Mouse (Mus musculus) ES-Bruce4 (cell line): ENCODE measurements around the gene Clba1. TPM values are rescaled to one million over a fixed set of nuclear protein-coding genes. Genes with fewer than 3 reads are reported as not detected.
A peak's percentile ranks its signal among the peaks of the same experiment; 100 is the strongest.
"Not testable (repeated sequence)": the region's sequence is repeated elsewhere in the genome, so short reads cannot be mapped to it uniquely, and the experiment has no call there.

Source experiments
- H3K27ac ChIP-seq: 2 replicates; pipeline ENCODE4 v1.5.1; 2012; ENCODE audit warnings: low read length, inconsistent platforms; ENCODE audit not compliant: insufficient read depth
- H3K27me3 ChIP-seq: 2 replicates; pipeline ENCODE4 v1.6.1; 2012; ENCODE audit warnings: mild to moderate bottlenecking, low read length, inconsistent platforms; ENCODE audit not compliant: control insufficient read depth, poor library complexity, insufficient read depth, severe bottlenecking
- H3K36me3 ChIP-seq: 2 replicates; pipeline ENCODE4 v1.6.1; 2012; ENCODE audit warnings: inconsistent platforms, mild to moderate bottlenecking, low read length, moderate library complexity; ENCODE audit not compliant: control insufficient read depth, poor library complexity, insufficient read depth, severe bottlenecking
- H3K4me1 ChIP-seq: one replicate; pipeline ENCODE4 v1.8.1; 2011; ENCODE audit warnings: low read length; ENCODE audit not compliant: control insufficient read depth, insufficient read depth
- H3K4me3 ChIP-seq: 2 replicates; pipeline ENCODE4 v1.5.1; 2011; ENCODE audit warnings: low read depth, mild to moderate bottlenecking, low read length
- H3K9ac ChIP-seq: 2 replicates; pipeline ENCODE4 v1.6.1; 2012; ENCODE audit warnings: low read depth, mild to moderate bottlenecking, inconsistent platforms; ENCODE audit not compliant: poor library complexity, severe bottlenecking
- H3K9me3 ChIP-seq: replicated peaks from 2 replicates; pipeline ENCODE4 v1.6.1; 2012; ENCODE audit warnings: mild to moderate bottlenecking, low read length, inconsistent platforms; ENCODE audit not compliant: control insufficient read depth, poor library complexity, insufficient read depth, severe bottlenecking
- CTCF ChIP-seq: IDR thresholded peaks from one replicate; pipeline ENCODE4 v1.8.1; 2011; ENCODE audit warnings: low read depth, low read length
- EP300 ChIP-seq: IDR thresholded peaks from 2 replicates; pipeline ENCODE4 v1.6.1; 2011; ENCODE audit warnings: low read depth, low read length; ENCODE audit not compliant: insufficient read depth
- POLR2A ChIP-seq: IDR thresholded peaks from one replicate; pipeline ENCODE4 v1.8.1; 2011; ENCODE audit warnings: low read length; ENCODE audit not compliant: insufficient read depth
- polyA plus RNA-seq: library from polyadenylated mRNA; stranded (reverse); fragments of >200 nt; gene quantifications from 2 replicates; pipeline ENCODE4 v1.2.4, GENCODE M21; 2011; ENCODE audit warnings: low read depth; ENCODE audit not compliant: missing spikeins, insufficient read depth, insufficient read length

Gene Clba1
- polyA plus RNA-seq, 1 experiment, result 7.6 TPM

GRCm38 (mm10) chr12:112808212-112808586, 538 bp upstream of the Clba1 start:
- no peaks in the 10 kb centered on the region for H3K9me3 ChIP-seq
- H3K4me1 ChIP-seq, result no peaks in the 10 kb centered on the region
- no peaks in the 10 kb centered on the region for H3K36me3 ChIP-seq
- no peak overlapping the region for H3K27ac ChIP-seq
- H3K27me3 ChIP-seq, result no peaks in the 10 kb centered on the region
- peak overlapping the region; percentile 65 for H3K4me3 ChIP-seq
- TF ChIP-seq EP300 (no peak), CTCF (no peak), POLR2A (no peak)
- no peak overlapping the region for H3K9ac ChIP-seq

GRCm38 (mm10) chr12:112809641-112810040, 904 bp downstream of the Clba1 start:
- Histone ChIP-seq H3K4me3 (no peak overlapping the region; the same call in 1 of the 2 replicates), H3K27me3 (no peaks in the 10 kb centered on the region), H3K4me1 (no peaks in the 10 kb centered on the region), H3K9ac (peak overlapping the region; percentile 64), H3K27ac (no peak overlapping the region), H3K36me3 (no peaks in the 10 kb centered on the region), H3K9me3 (no peaks in the 10 kb centered on the region)
- TF ChIP-seq POLR2A (no peak), EP300 (no peak), CTCF (no peak)

- TF ChIP-seq CTCF (no peak), EP300 (no peak), POLR2A (no peak)
- H3K36me3 ChIP-seq, result no peaks in the 10 kb centered on the region
- H3K9ac ChIP-seq, result no peak overlapping the region; the same call in 1 of the 2 replicates
- H3K4me3 ChIP-seq, result no peak overlapping the region
- H3K9me3 ChIP-seq, result no peaks in the 10 kb centered on the region
- H3K27ac ChIP-seq, result no peak overlapping the region
- H3K4me1 ChIP-seq, result no peaks in the 10 kb centered on the region
- no peaks in the 10 kb centered on the region for H3K27me3 ChIP-seq
Measured at GRCm38 (mm10) chr12:112810092-112810885, 1.6 kb downstream of the Clba1 start.

GRCm38 (mm10) chr12:112813370-112813769, 4.6 kb downstream of the Clba1 start:
- no peak overlapping the region for H3K27ac ChIP-seq
- H3K9ac ChIP-seq, result no peak overlapping the region
- no peaks in the 10 kb centered on the region; the same call in 1 of the 2 replicates for H3K36me3 ChIP-seq
- H3K27me3 ChIP-seq, result no peaks in the 10 kb centered on the region
- H3K4me1 ChIP-seq, result no peaks in the 10 kb centered on the region
- TF ChIP-seq POLR2A (no peak), CTCF (no peak), EP300 (no peak)
- no peak overlapping the region for H3K4me3 ChIP-seq
- H3K9me3 ChIP-seq, result no peaks in the 10 kb centered on the region

GRCm38 (mm10) chr12:112814682-112815470, 6.1 kb downstream of the Clba1 start:
- no peak overlapping the region for H3K27ac ChIP-seq
- H3K27me3 ChIP-seq, result no peaks in the 10 kb centered on the region
- no peaks in the 10 kb centered on the region for H3K9me3 ChIP-seq
- no peak overlapping the region for H3K9ac ChIP-seq
- peaks cover 15% of the 10 kb centered on the region for H3K36me3 ChIP-seq
- TF ChIP-seq POLR2A (no peak), CTCF (no peak), EP300 (no peak)
- H3K4me1 ChIP-seq, result no peaks in the 10 kb centered on the region
- H3K4me3 ChIP-seq, result no peak overlapping the region

GRCm38 (mm10) chr12:112816294-112816693, 7.6 kb downstream of the Clba1 start:
- H3K4me1 ChIP-seq, result peaks cover 3% of the 10 kb centered on the region
- H3K27me3 ChIP-seq, result no peaks in the 10 kb centered on the region
- no peak overlapping the region for H3K27ac ChIP-seq
- peaks cover 22% of the 10 kb centered on the region for H3K36me3 ChIP-seq
- no peak overlapping the region for H3K4me3 ChIP-seq
- TF ChIP-seq CTCF, result peak; percentile 70
- TF ChIP-seq POLR2A, result no peak
- H3K9me3 ChIP-seq, result no peaks in the 10 kb centered on the region
- H3K9ac ChIP-seq, result no peak overlapping the region

DNA sequence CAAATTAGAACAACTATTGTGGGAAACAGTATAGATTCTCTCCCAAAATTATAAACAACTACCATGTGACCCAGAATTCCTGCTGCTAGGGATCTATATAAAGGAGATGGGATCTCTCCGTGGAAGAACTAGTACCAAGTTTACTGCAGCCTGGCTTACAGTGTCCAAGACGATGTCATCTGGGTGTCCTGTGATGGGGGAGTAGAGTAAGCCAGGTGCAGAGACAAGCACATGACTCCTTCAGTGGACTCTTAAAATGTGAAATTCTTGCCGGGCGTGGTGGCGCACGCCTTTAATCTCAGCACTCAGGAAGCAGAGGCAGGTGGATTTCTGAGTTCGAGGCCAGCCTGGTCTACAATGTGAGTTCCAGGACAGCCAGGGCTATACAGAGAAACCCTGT, 8.1 kb downstream of the Clba1 start:
- H3K27me3 ChIP-seq, H3K4me1 ChIP-seq, H3K9ac ChIP-seq, H3K4me3 ChIP-seq, H3K9me3 ChIP-seq, H3K27ac ChIP-seq: not testable (repeated sequence)
- H3K36me3 ChIP-seq, result peaks cover 26% of the 10 kb centered on the region
